Mouse (Mus musculus) heart, postnatal 0 days (tissue): Measurements from ENCODE around the gene Lgals3.

Source experiments
- CTCF ChIP-seq: IDR thresholded peaks from 2 replicates; pipeline ENCODE4 v1.5.1; 2016; ENCODE audit warnings: antibody characterized with exemption, control low read depth, low read depth
- EP300 ChIP-seq: IDR thresholded peaks from 2 replicates; pipeline ENCODE4 v1.6.1; 2016; ENCODE audit warnings: antibody characterized with exemption, low read depth

GRCm38 (mm10) chr14:47421606-47422005 is 54.1 kb downstream of the Lgals3 start:
- no peak for TF ChIP-seq CTCF
- no peak for TF ChIP-seq EP300
